Mouse (Mus musculus): ENCODE measurements at regions not wholly inside any gene's neighbourhood (a gene's known extent, or its start where the extent isn't known, plus 50 kb on each side); places are given as distances from the start of the nearest gene placed in this dataset.

DNA sequence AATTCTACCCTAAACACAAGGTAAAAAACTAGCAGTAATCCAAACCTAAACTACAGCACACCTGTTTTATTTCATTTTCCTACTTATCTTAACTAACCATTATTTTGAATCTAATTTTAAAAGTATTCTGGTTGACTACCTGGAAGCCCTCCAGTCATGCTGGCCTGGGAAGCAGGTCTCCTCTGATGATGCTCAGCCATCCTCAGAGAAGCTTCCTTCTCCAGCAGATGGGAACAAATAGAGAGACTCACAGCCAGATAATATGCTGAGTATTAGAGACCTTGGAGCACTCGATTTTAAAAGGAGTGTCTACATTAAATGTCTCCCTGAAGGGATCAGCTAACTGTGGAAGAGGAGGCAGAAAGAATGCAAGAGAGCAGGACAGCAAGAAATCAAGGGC lies 537.8 kb downstream of the Olfm4 start:
- WGBS = 86% methylated on average over 1 of the region's 1 CpGs
- H3K4me2 ChIP-seq (ENCODE audit: low read length) = no peak overlapping the region
- H3K9ac ChIP-seq (ENCODE audit: low read length) = no peak overlapping the region
- H3K36me3 ChIP-seq (ENCODE audit: control insufficient read depth, insufficient read depth, low read length) = no peaks in the 10 kb centered on the region
- no peak for ATAC-seq
- no peak for DNase-seq (ENCODE audit: low spot score)
- no peaks in the 10 kb centered on the region for H3K9me3 ChIP-seq (replicated peaks; ENCODE audit: control insufficient read depth, low read length)
- H3K4me1 ChIP-seq (ENCODE audit: control insufficient read depth, insufficient read depth, low read length) = no peaks in the 10 kb centered on the region
- H3K27ac ChIP-seq (ENCODE audit: low read depth, low read length) = no peak overlapping the region
- H3K4me3 ChIP-seq (ENCODE audit: low read depth, low read length) = no peak overlapping the region
- no peaks in the 10 kb centered on the region for H3K27me3 ChIP-seq (replicated peaks; ENCODE audit: control insufficient read depth, insufficient read depth, low read length)

DNA sequence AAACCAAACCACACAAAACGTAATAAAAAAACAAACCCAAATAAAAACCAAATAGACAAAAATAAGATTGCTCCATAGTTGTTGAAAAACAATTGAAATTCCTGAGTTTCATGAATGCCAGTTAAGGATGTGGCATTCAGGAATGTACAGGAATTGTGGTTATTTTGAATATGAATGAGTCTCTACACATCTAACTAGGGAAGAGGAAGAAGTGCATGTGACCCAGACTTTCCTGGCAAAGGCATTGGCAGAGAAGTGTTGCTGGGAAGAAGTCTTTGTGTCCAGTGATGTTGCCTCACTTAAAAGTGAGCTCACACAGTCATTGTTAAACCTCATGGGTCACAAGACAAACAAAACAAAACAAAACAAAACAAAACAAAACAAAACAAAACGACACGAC lies 538.7 kb downstream of the Olfm4 start:
- ATAC-seq (no peak), DNase-seq (ENCODE audit: low spot score) (no peak)
- H3K27ac ChIP-seq (ENCODE audit: low read depth, low read length) = no peak overlapping the region
- no peak overlapping the region for H3K4me3 ChIP-seq (ENCODE audit: low read depth, low read length)
- no peaks in the 10 kb centered on the region for H3K36me3 ChIP-seq (ENCODE audit: control insufficient read depth, insufficient read depth, low read length)
- 86% methylated on average over 3 of the region's 3 CpGs for WGBS
- no peaks in the 10 kb centered on the region for H3K4me1 ChIP-seq (ENCODE audit: control insufficient read depth, insufficient read depth, low read length)
- no peaks in the 10 kb centered on the region for H3K9me3 ChIP-seq (replicated peaks; ENCODE audit: control insufficient read depth, low read length)
- no peak overlapping the region for H3K4me2 ChIP-seq (ENCODE audit: low read length)
- no peaks in the 10 kb centered on the region for H3K27me3 ChIP-seq (replicated peaks; ENCODE audit: control insufficient read depth, insufficient read depth, low read length)
- no peak overlapping the region for H3K9ac ChIP-seq (ENCODE audit: low read length)

DNA sequence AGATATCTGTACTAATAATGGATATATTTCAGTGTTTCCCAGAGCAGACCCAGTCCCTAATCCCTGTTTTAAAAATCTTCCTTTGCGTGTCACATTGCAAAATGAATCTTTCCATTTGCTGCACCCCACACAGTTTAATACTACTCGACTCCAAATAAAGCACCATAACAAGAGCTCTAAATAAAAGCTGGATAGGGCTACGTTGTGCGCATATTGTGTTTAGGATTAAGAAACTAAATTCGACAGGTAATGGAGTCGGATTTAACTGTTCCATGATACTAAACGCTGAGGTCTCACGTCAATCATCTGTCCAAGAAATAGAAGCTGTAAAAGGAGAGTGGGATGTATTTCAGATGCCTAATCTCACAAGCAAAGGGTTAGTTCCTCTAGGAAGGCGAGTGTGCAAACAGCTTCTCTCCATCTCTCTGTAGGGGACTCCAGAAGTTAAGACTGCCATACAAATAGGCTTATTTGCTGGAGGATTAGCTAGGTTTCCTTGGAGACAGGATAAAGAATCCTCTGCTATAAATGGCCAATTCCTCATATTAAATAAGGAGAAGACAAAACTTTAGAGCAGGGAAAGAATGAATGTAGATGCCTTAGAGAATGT lies 544.6 kb downstream of the Olfm4 start:
- Histone ChIP-seq H3K9ac (ENCODE audit: low read length) (no peak overlapping the region), H3K4me1 (ENCODE audit: control insufficient read depth, insufficient read depth, low read length) (no peaks in the 10 kb centered on the region), H3K4me2 (ENCODE audit: low read length) (no peak overlapping the region), H3K9me3 (replicated peaks; ENCODE audit: control insufficient read depth, low read length) (no peaks in the 10 kb centered on the region), H3K27me3 (replicated peaks; ENCODE audit: control insufficient read depth, insufficient read depth, low read length) (no peaks in the 10 kb centered on the region), H3K36me3 (ENCODE audit: control insufficient read depth, insufficient read depth, low read length) (no peaks in the 10 kb centered on the region), H3K4me3 (ENCODE audit: low read depth, low read length) (no peak overlapping the region), H3K27ac (ENCODE audit: low read depth, low read length) (no peak overlapping the region)
- WGBS = 7% methylated on average over 9 of the region's 9 CpGs
- no peak for ATAC-seq
- peak; percentile 6 for DNase-seq (ENCODE audit: low spot score)

DNA sequence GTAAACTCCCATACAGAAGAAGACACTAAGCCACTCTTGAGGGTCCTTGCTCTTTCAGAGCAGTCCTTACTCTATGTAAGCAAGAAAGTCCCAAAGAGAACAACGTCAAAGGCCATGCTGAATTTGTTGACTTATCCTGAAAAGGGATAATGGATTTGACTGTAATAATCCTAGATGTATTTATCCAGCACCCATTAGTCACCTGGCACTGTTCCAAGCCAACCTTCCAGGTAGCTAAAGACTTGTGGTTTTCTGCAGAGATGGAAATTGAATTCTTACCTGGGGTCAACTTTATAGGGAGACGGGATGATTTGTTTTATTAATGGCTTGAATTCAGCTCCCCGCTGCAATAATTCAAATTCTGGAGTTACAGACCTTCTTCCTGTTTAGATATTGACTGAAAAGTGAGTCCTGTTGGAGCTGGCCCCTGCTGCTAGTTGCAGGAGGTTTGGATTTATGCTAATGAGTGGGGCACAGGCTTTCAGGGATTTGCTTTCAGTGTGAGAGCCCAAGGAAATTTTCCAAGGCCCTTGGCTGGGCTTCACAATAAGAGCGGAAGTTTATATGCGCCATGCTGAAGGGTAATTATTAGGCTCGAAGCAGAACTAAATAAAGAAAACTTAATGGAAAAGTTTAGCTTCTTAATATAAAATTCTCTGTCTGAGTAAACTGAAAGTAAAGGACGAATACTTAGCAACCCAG lies 552.3 kb downstream of the Olfm4 start:
- Histone ChIP-seq H3K4me2 (ENCODE audit: low read length) (0 out of 2 replicates have a peak overlapping the region, but pooled peaks have one; percentile 5), H3K9ac (ENCODE audit: low read length) (no peak overlapping the region), H3K27ac (ENCODE audit: low read depth, low read length) (no peak overlapping the region), H3K4me1 (ENCODE audit: control insufficient read depth, insufficient read depth, low read length) (peaks cover 7% of the 10 kb centered on the region; the same call in 1 of the 2 replicates), H3K9me3 (replicated peaks; ENCODE audit: control insufficient read depth, low read length) (no peaks in the 10 kb centered on the region), H3K27me3 (replicated peaks; ENCODE audit: control insufficient read depth, insufficient read depth, low read length) (no peaks in the 10 kb centered on the region), H3K36me3 (ENCODE audit: control insufficient read depth, insufficient read depth, low read length) (no peaks in the 10 kb centered on the region), H3K4me3 (ENCODE audit: low read depth, low read length) (no peak overlapping the region)
- peak; percentile 63 for DNase-seq (ENCODE audit: low spot score)
- ATAC-seq = peak; percentile 79
- 12% methylated on average over 7 of the region's 7 CpGs for WGBS

DNA sequence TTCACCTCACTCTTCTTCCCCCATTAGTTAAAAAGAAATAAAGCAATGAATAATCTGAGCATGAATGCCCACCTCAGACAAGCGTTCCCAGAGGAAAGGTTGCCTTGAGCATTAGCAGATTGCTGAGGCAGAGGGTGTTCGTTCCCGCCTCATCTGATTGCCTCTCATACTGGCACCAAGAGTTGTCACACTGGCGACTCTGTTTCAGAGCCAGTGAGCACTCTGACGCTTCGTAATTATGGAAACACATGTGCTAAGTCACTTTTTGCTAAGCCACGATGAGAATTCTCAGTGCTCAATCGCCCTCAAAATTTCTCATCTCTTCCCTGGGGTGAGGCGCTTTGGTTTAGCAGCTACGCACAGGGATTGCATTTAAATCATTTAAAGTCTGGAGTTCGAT lies 576.1 kb downstream of the Olfm4 start:
- Histone ChIP-seq H3K27ac (ENCODE audit: low read depth, low read length) (no peak overlapping the region), H3K36me3 (ENCODE audit: control insufficient read depth, insufficient read depth, low read length) (no peaks in the 10 kb centered on the region), H3K9ac (ENCODE audit: low read length) (no peak overlapping the region), H3K4me2 (ENCODE audit: low read length) (no peak overlapping the region), H3K9me3 (replicated peaks; ENCODE audit: control insufficient read depth, low read length) (no peaks in the 10 kb centered on the region), H3K4me3 (ENCODE audit: low read depth, low read length) (no peak overlapping the region), H3K27me3 (replicated peaks; ENCODE audit: control insufficient read depth, insufficient read depth, low read length) (no peaks in the 10 kb centered on the region), H3K4me1 (ENCODE audit: control insufficient read depth, insufficient read depth, low read length) (no peaks in the 10 kb centered on the region)
- 65% methylated on average over 11 of the region's 11 CpGs for WGBS
- ATAC-seq (no peak), DNase-seq (ENCODE audit: low spot score) (peak; percentile 15)
